Mouse (Mus musculus): ENCODE measurements around the gene Pld5. TPM values are rescaled to one million over a fixed set of nuclear protein-coding genes. Genes with fewer than 3 reads are reported as not detected.

The Pld5 gene
- polyA plus RNA-seq, 1 experiment from 2014 or later = 0.13 TPM

GRCm38 (mm10) chr1:176092119-176092518 is 183.0 kb downstream of the Pld5 start:
- ATAC-seq (ENCODE audit: low FRiP score, low TSS enrichment) (no peak), DNase-seq (ENCODE audit: low spot score) (no peak)
- Histone ChIP-seq H3K4me3 (ENCODE audit: low read depth, low read length) (no peak overlapping the region), H3K27me3 (ENCODE audit: control insufficient read depth, insufficient read depth, low read length) (no peaks in the 10 kb centered on the region), H3K27ac (replicated peaks) (no peak overlapping the region), H3K9me3 (ENCODE audit: control insufficient read depth, low read length) (no peaks in the 10 kb centered on the region), H3K9ac (ENCODE audit: low read length) (no peak overlapping the region), H3K4me2 (replicated peaks; ENCODE audit: low read depth) (no peak overlapping the region), H3K36me3 (ENCODE audit: control insufficient read depth, insufficient read depth, low read length) (no peaks in the 10 kb centered on the region), H3K4me1 (replicated peaks; ENCODE audit: control insufficient read depth, insufficient read depth) (no peaks in the 10 kb centered on the region)
- TF ChIP-seq CTCF (IDR thresholded peaks at IDR 0.05; ENCODE audit: low read depth) (no peak), EP300 (optimal IDR thresholded peaks at IDR 0.05) (no peak)
- WGBS = 42% methylated on average over 2 of the region's 2 CpGs

GRCm38 (mm10) chr1:176089382-176089781 is 185.7 kb downstream of the Pld5 start:
- Histone ChIP-seq H3K4me3 (ENCODE audit: low read depth, low read length) (no peak overlapping the region), H3K9ac (ENCODE audit: low read length) (no peak overlapping the region), H3K9me3 (ENCODE audit: control insufficient read depth, low read length) (no peaks in the 10 kb centered on the region), H3K4me1 (replicated peaks; ENCODE audit: control insufficient read depth, insufficient read depth) (no peaks in the 10 kb centered on the region), H3K27me3 (ENCODE audit: control insufficient read depth, insufficient read depth, low read length) (no peaks in the 10 kb centered on the region), H3K36me3 (ENCODE audit: control insufficient read depth, insufficient read depth, low read length) (no peaks in the 10 kb centered on the region), H3K4me2 (replicated peaks; ENCODE audit: low read depth) (no peak overlapping the region), H3K27ac (replicated peaks) (no peak overlapping the region)
- DNase-seq (ENCODE audit: low spot score) (no peak), ATAC-seq (ENCODE audit: low FRiP score, low TSS enrichment) (no peak)
- WGBS = 69% methylated on average over 3 of the region's 3 CpGs
- TF ChIP-seq EP300 (optimal IDR thresholded peaks at IDR 0.05) (no peak), CTCF (IDR thresholded peaks at IDR 0.05; ENCODE audit: low read depth) (no peak)

GRCm38 (mm10) chr1:176085952-176086648 is 189.0 kb downstream of the Pld5 start:
- H3K4me2 ChIP-seq (replicated peaks; ENCODE audit: low read depth) = no peak overlapping the region
- no peaks in the 10 kb centered on the region for H3K27me3 ChIP-seq (ENCODE audit: control insufficient read depth, insufficient read depth, low read length)
- H3K36me3 ChIP-seq (ENCODE audit: control insufficient read depth, insufficient read depth, low read length) = no peaks in the 10 kb centered on the region
- ATAC-seq (ENCODE audit: low FRiP score, low TSS enrichment) = no peak
- no peak overlapping the region for H3K4me3 ChIP-seq (ENCODE audit: low read depth, low read length)
- DNase-seq (ENCODE audit: low spot score) = no peak
- H3K9ac ChIP-seq (ENCODE audit: low read length) = no peak overlapping the region
- H3K4me1 ChIP-seq (replicated peaks; ENCODE audit: control insufficient read depth, insufficient read depth) = no peaks in the 10 kb centered on the region
- H3K27ac ChIP-seq (replicated peaks) = no peak overlapping the region
- H3K9me3 ChIP-seq (ENCODE audit: control insufficient read depth, low read length) = no peaks in the 10 kb centered on the region
- 81% methylated on average over 13 of the region's 13 CpGs for WGBS
- no peak for TF ChIP-seq CTCF (IDR thresholded peaks at IDR 0.05; ENCODE audit: low read depth)
- no peak for TF ChIP-seq EP300 (optimal IDR thresholded peaks at IDR 0.05)

GRCm38 (mm10) chr1:176082306-176082705 is 192.8 kb downstream of the Pld5 start:
- no peak for DNase-seq (ENCODE audit: low spot score)
- Histone ChIP-seq H3K36me3 (ENCODE audit: control insufficient read depth, insufficient read depth, low read length) (no peaks in the 10 kb centered on the region), H3K4me1 (replicated peaks; ENCODE audit: control insufficient read depth, insufficient read depth) (no peaks in the 10 kb centered on the region), H3K9me3 (ENCODE audit: control insufficient read depth, low read length) (no peaks in the 10 kb centered on the region), H3K27ac (replicated peaks) (no peak overlapping the region), H3K4me3 (ENCODE audit: low read depth, low read length) (no peak overlapping the region), H3K4me2 (replicated peaks; ENCODE audit: low read depth) (no peak overlapping the region), H3K27me3 (ENCODE audit: control insufficient read depth, insufficient read depth, low read length) (no peaks in the 10 kb centered on the region), H3K9ac (ENCODE audit: low read length) (no peak overlapping the region; the same call in 1 of the 2 replicates)
- WGBS = 22% methylated on average over 4 of the region's 4 CpGs
- no peak for ATAC-seq (ENCODE audit: low FRiP score, low TSS enrichment)
- TF ChIP-seq CTCF (IDR thresholded peaks at IDR 0.05; ENCODE audit: low read depth) (no peak), EP300 (optimal IDR thresholded peaks at IDR 0.05) (no peak)

- no peak overlapping the region for H3K4me2 ChIP-seq (replicated peaks; ENCODE audit: low read depth)
- H3K27ac ChIP-seq (replicated peaks) = no peak overlapping the region
- H3K4me3 ChIP-seq (ENCODE audit: low read depth, low read length) = no peak overlapping the region
- H3K9me3 ChIP-seq (ENCODE audit: control insufficient read depth, low read length) = no peaks in the 10 kb centered on the region
- TF ChIP-seq EP300 (optimal IDR thresholded peaks at IDR 0.05) (no peak), CTCF (IDR thresholded peaks at IDR 0.05; ENCODE audit: low read depth) (no peak)
- no peak overlapping the region for H3K9ac ChIP-seq (ENCODE audit: low read length)
- H3K27me3 ChIP-seq (ENCODE audit: control insufficient read depth, insufficient read depth, low read length) = no peaks in the 10 kb centered on the region
- 72% methylated on average over 2 of the region's 2 CpGs for WGBS
- no peaks in the 10 kb centered on the region for H3K36me3 ChIP-seq (ENCODE audit: control insufficient read depth, insufficient read depth, low read length)
- DNase-seq (ENCODE audit: low spot score) (no peak), ATAC-seq (ENCODE audit: low FRiP score, low TSS enrichment) (no peak)
- H3K4me1 ChIP-seq (replicated peaks; ENCODE audit: control insufficient read depth, insufficient read depth) = no peaks in the 10 kb centered on the region
Observed at GRCm38 (mm10) chr1:176080969-176081368, 194.1 kb downstream of the Pld5 start.

GRCm38 (mm10) chr1:176078410-176078809 is 196.7 kb downstream of the Pld5 start:
- no peaks in the 10 kb centered on the region for H3K27me3 ChIP-seq (ENCODE audit: control insufficient read depth, insufficient read depth, low read length)
- H3K27ac ChIP-seq (replicated peaks) = no peak overlapping the region
- 72% methylated on average over 7 of the region's 7 CpGs for WGBS
- no peak overlapping the region for H3K4me2 ChIP-seq (replicated peaks; ENCODE audit: low read depth)
- no peak overlapping the region for H3K4me3 ChIP-seq (ENCODE audit: low read depth, low read length)
- TF ChIP-seq CTCF (IDR thresholded peaks at IDR 0.05; ENCODE audit: low read depth) (no peak), EP300 (optimal IDR thresholded peaks at IDR 0.05) (no peak)
- H3K9ac ChIP-seq (ENCODE audit: low read length) = no peak overlapping the region
- H3K36me3 ChIP-seq (ENCODE audit: control insufficient read depth, insufficient read depth, low read length) = no peaks in the 10 kb centered on the region
- no peak for DNase-seq (ENCODE audit: low spot score)
- H3K4me1 ChIP-seq (replicated peaks; ENCODE audit: control insufficient read depth, insufficient read depth) = no peaks in the 10 kb centered on the region
- ATAC-seq (ENCODE audit: low FRiP score, low TSS enrichment) = no peak
- H3K9me3 ChIP-seq (ENCODE audit: control insufficient read depth, low read length) = no peaks in the 10 kb centered on the region

Measured in stomach, postnatal 0 days (tissue).